Mouse (Mus musculus) left cerebral cortex, postnatal 4 days (tissue): ENCODE results near the gene Pnliprp1. TPM values are rescaled to one million over a fixed set of nuclear protein-coding genes. Genes with fewer than 3 reads are reported as not detected.

Source experiments
- DNase-seq: peaks from one replicate; pipeline ENCODE4 v3.0.0-alpha.2; 2022
- intact Hi-C: fragments of 180-260 bp; cut with DNase I; formaldehyde crosslinking; loops from one replicate; pipeline ENCODE4 v1.15.1; 2025
- total RNA-seq, 2 experiments: library from RNA; stranded (reverse); gene quantifications; 2 replicates each; pipeline ENCODE4 v1.2.3; 2021

Pnliprp1 gene
- total RNA-seq: under 1 TPM in 1 of 2 experiments, not detected in 1; 0.44 TPM

DNA sequence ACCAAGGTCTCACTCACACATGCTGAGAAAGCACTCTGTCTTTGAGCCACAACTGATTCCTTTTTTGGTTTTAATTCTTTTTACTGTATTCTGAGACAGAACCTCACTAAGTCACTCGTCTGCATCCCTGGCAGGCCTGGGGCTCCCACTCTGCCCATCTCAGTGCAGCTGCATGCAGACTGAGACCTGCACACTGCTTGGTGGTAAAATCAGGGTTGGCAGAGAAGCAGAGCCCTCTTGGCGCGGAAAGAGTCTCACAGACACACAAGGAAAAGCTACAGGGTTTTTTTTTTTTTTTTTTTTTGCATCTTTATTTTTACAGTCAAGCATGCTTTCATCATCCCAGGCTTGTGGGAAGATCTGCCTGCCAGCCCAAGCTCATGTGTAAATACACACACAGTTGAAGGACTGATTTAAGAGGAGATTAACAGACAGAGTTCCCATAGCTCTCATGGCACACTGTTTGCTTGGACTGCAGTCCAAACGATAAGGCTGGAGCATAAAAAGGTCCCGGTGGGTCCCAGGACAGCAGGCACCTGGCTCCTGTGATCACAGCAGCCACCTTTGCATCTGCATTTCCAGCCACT lies at the start of gene Pnliprp1:
TSS of gene Pnliprp1 (plus strand) at position 443 of the 587 bp plus-strand sequence.
- peak; percentile 4 for DNase-seq
- intact Hi-C loops: no loop called here

- no peak for DNase-seq
- intact Hi-C loops: no loop called here
Observed at GRCm38 (mm10) chr19:58688933-58689332, 39.8 kb upstream of the Pnliprp1 start.

DNA sequence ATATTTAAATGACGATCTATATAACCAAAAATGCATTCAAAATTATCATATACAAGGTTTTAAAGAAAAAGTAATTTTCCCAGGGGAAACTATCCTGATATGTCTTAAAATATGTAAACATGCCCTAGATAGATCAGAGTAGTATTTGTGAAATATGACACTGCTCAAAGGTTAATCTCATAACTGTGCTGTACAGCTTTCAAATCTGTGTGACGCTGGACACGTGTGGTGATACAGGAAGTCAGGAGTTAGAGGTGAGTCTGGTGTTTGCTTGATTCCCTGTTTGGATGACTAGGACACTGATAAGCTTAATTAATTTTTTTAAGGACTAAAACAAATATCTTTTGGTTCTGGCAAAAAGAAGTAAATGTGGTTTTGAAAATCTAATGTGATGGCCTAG lies 33.4 kb upstream of the Pnliprp1 start:
- intact Hi-C loops: no loop called here
- no peak for DNase-seq

GRCm38 (mm10) chr19:58696235-58696634 lies 32.5 kb upstream of the Pnliprp1 start:
- DNase-seq: no peak
- intact Hi-C loops: no loop called here

GRCm38 (mm10) chr19:58704556-58704955 lies 24.1 kb upstream of the Pnliprp1 start:
- no peak for DNase-seq
- intact Hi-C loops: no loop called here

DNA sequence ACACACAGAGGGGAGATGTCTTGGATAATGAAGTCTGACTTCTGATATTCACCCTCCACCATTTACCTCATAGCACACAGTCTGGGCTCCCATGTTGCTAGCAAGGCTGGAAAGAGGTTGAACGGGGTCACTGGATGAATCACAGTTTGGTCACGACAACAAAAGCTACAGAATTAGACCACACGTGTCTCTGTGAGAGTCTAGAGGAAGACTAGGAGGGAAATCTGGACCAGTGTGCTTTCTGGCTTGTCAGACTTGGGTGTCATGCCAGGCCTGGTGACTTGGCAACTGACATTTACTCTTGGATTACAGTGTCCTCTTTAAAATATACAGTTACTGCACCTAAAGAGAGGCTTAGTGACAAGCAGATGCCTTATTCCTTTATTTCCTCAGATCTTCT lies 20.1 kb upstream of the Pnliprp1 start:
- no peak for DNase-seq

GRCm38 (mm10) chr19:58717925-58718324 lies 10.8 kb upstream of the Pnliprp1 start:
- no peak for DNase-seq
- intact Hi-C loops: no loop called here

More for the DNA sequence above, 20.1 kb upstream of the Pnliprp1 start:
- intact Hi-C loops: no loop called here

GRCm38 (mm10) chr19:58720439-58720838 lies 8.2 kb upstream of the Pnliprp1 start:
- DNase-seq: no peak
- intact Hi-C loops: no loop called here

GRCm38 (mm10) chr19:58726551-58726950 lies 2.1 kb upstream of the Pnliprp1 start:
- DNase-seq: no peak
- intact Hi-C loops: no loop called here

DNA sequence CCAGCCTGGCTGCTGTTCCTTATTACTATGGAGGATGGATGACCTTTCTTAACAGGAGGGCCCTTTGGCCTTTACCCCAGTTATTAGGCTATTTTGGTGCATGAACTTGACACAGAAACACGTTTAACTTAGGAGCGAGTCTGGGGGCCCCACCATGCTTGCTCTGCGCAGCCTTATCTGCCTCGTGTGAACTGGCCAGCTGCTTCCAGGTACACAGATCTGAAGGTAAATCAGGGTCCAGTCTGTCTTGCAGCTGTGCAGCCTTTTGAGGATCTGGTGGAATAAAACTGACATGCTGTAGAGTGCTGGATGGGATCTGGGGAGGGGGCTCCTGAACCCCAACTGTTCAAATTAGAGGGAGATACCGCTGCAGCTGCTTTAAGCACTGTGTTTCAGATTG lies 931 bp upstream of the Pnliprp1 start:
- DNase-seq: no peak
- intact Hi-C loops: no loop called here

- intact Hi-C loops: no loop called here
- DNase-seq: no peak
Observed at GRCm38 (mm10) chr19:58733216-58733615, 4.5 kb downstream of the Pnliprp1 start.

DNA sequence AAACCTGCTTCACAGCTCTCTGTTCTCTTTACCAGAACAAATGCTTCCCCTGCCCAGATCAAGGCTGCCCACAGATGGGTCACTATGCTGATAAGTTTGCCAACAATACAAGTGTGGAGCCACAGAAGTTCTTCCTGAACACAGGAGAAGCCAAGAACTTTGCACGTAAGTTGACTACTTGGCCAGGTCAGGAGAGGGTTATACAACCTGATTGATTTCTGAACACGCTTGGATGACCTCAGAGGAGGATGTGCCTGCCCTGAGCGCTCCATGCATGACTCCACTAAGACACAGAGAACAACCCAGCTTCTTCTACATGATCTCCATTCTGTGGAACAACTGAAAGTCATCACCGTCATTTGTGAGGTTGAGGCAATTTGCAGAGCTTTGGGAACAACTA lies 9.4 kb downstream of the Pnliprp1 start:
- DNase-seq: no peak
- intact Hi-C loops: no loop called here

GRCm38 (mm10) chr19:58741036-58741435 lies 12.3 kb downstream of the Pnliprp1 start:
- DNase-seq: no peak

DNA sequence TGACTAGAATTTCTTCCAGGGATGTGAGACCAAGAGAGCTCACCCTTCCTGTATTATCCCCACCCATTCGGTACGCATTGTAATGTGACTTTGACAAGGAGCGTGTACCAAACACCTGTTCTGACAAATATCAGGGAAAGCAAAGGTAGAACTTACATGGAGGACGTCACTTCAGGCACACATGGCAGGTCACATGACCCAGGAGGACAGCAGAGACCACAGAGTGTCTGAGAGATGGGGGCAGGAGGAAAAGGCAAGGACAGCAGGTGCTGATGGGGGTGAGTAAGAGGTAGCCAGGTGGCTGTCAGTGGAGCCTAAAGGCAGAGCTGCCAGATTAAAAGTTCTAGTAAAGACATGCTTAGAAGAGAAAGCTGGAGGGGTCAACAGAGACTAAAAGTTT lies 14.0 kb downstream of the Pnliprp1 start:
- DNase-seq: no peak
- intact Hi-C loops: no loop called here

More at GRCm38 (mm10) chr19:58741036-58741435, 12.3 kb downstream of the Pnliprp1 start:
- intact Hi-C loops: no loop called here

- intact Hi-C loops: no loop called here
- no peak for DNase-seq
Observed at GRCm38 (mm10) chr19:58743736-58744135, 15.0 kb downstream of the Pnliprp1 start.

GRCm38 (mm10) chr19:58747498-58748000 lies 18.9 kb downstream of the Pnliprp1 start:
- DNase-seq: no peak
- intact Hi-C loops: no loop called here

- intact Hi-C loops: no loop called here
- DNase-seq: no peak
Observed at GRCm38 (mm10) chr19:58750822-58751221, 22.1 kb downstream of the Pnliprp1 start.

DNA sequence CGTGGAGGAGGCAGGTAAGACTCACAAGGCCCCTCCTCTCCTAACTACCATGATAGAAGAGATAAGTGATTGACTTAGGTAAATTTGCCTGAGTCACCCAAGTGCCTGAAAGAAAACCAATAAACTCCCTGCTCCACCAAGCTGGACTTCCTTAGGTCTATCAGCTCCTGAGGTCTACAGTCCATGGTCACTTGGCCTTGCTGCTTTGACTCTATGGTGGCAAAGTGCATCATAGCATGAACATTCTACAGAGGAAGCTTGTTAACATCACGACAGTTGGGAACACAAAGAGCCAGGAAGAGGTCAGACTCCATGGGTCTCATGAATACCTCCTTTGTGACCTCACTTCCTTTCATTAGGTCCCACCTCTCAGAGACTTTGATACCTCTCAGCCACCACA lies 22.8 kb downstream of the Pnliprp1 start:
- no peak for DNase-seq
- intact Hi-C loops: no loop called here

- intact Hi-C loops: no loop called here
- DNase-seq: no peak
Observed at GRCm38 (mm10) chr19:58758871-58759270, 30.2 kb downstream of the Pnliprp1 start.

GRCm38 (mm10) chr19:58759423-58759822 lies 30.7 kb downstream of the Pnliprp1 start, which contains the start of gene Pnliprp2:
Pnliprp2 (plus strand) TSS chr19:58759719.
- intact Hi-C loops: no loop called here
- no peak for DNase-seq

DNA sequence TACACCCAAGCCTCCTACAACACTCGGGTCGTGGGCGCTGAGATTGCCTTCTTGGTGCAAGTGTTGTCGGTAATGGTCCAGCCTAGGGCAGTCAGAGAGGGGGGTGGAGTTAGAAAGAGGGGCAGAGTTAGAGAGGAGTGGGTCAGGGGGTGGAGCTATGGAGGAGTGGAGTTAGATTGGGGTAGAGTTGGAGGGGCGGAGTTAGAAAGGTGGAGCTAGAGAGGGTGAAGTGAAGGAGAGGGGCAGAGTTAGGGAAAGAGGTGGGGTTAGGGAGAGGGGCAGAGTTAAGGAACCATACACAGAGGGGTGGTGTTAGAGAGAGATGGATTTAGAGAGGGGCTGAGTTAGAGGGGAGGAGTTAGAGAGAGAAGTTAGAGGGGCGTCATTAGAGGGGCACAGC lies 33.6 kb downstream of the Pnliprp1 start:
- intact Hi-C loops: loop anchor here (10.0 kb wide), 1 partner anchor 142 kb away; no protein-coding TSS in a partner anchor
- DNase-seq: no peak

DNA sequence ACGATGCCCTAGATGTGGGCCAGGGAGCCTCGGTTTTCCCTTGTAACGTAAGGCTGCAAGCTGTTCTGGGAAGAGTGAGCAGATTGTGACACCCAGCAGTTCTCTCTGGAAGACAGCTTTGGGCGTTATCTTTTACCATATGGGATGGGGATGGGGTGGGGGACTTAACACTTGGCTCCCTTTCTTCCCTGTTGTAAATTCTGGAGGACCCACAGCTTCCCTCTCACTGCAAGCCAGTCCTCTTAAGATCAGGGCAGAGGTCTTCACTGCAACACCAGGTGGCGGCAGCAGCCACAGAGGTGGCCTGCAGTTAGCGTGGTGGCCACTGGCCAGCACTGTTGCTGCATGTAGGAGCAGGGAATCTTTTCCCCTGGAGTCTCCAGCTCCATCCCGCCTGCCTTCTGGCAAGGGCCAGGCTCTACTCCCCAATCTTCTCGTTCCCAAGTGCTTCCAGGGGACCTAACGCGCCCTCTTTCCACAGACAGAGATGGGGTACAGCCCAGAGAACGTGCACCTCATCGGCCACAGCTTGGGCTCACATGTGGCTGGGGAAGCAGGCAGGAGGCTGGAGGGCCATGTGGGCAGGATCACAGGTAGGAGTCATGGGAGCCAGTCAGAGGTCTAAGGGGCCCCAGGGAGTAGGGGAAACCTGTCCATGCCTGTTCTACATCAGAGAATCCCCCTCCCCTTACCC lies 34.3 kb downstream of the Pnliprp1 start:
- intact Hi-C loops: loop anchor here (10.0 kb wide), 1 partner anchor 142 kb away; no protein-coding TSS in a partner anchor
- peak; percentile 85 for DNase-seq
